Mouse (Mus musculus) frontal cortex, postnatal 10 days (tissue): ENCODE measurements around the gene Adamts9.

ENCODE experiments used
- DNase-seq, 2 experiments: peaks; one replicate each; pipeline ENCODE4 v3.0.0; 2022; ENCODE audit warnings: low spot score in 2 of 2, mixed read lengths in 1 of 2

Adamts9 gene

GRCm38 (mm10) chr6:92804254-92804971, 138.9 kb downstream of the Adamts9 start:
- no peak for DNase-seq

GRCm38 (mm10) chr6:92803213-92803612, 140.1 kb downstream of the Adamts9 start:
- no peak for DNase-seq

- no peak for DNase-seq
Measured at GRCm38 (mm10) chr6:92802421-92802820, 140.9 kb downstream of the Adamts9 start.

GRCm38 (mm10) chr6:92801462-92801861, 141.8 kb downstream of the Adamts9 start:
- no peak for DNase-seq

GRCm38 (mm10) chr6:92793804-92794203, 149.5 kb downstream of the Adamts9 start:
- no peak for DNase-seq

- DNase-seq: peak; percentile 65 to 88
Measured at GRCm38 (mm10) chr6:92787376-92787712, 155.9 kb downstream of the Adamts9 start.

- DNase-seq: no peak
Measured at GRCm38 (mm10) chr6:92786701-92787375, 156.5 kb downstream of the Adamts9 start.

- DNase-seq: peak in 1 of 2 experiments; percentile 53
Measured at GRCm38 (mm10) chr6:92784782-92785181, 158.5 kb downstream of the Adamts9 start.

GRCm38 (mm10) chr6:92781446-92781845, 161.8 kb downstream of the Adamts9 start:
- DNase-seq: no peak

- no peak for DNase-seq
Measured at GRCm38 (mm10) chr6:92779935-92780205, 163.4 kb downstream of the Adamts9 start.

GRCm38 (mm10) chr6:92779140-92779934, 164.0 kb downstream of the Adamts9 start:
- DNase-seq: no peak

GRCm38 (mm10) chr6:92776356-92776755, 166.9 kb downstream of the Adamts9 start:
- no peak for DNase-seq

GRCm38 (mm10) chr6:92762372-92762771, 180.9 kb downstream of the Adamts9 start:
- DNase-seq: no peak

GRCm38 (mm10) chr6:92759616-92760015, 183.7 kb downstream of the Adamts9 start:
- no peak for DNase-seq

- DNase-seq: no peak
Measured at GRCm38 (mm10) chr6:92755826-92756225, 187.5 kb downstream of the Adamts9 start.

- DNase-seq: no peak
Measured at GRCm38 (mm10) chr6:92752737-92753136, 190.6 kb downstream of the Adamts9 start.

GRCm38 (mm10) chr6:92749420-92749819, 193.9 kb downstream of the Adamts9 start:
- no peak for DNase-seq

GRCm38 (mm10) chr6:92743605-92744004, 199.7 kb downstream of the Adamts9 start:
- peak; percentile 52 to 77 for DNase-seq

- no peak for DNase-seq
Measured at GRCm38 (mm10) chr6:92737116-92737515, 206.2 kb downstream of the Adamts9 start.

- no peak for DNase-seq
Measured at GRCm38 (mm10) chr6:92733651-92734050, 209.6 kb downstream of the Adamts9 start.

- DNase-seq: peak in 1 of 2 experiments; percentile 33
Measured at GRCm38 (mm10) chr6:92728514-92728913, 214.8 kb downstream of the Adamts9 start.

- DNase-seq: peak; percentile 79 to 91
Measured at GRCm38 (mm10) chr6:92728084-92728483, 215.2 kb downstream of the Adamts9 start.
